Mouse (Mus musculus): ENCODE measurements around the gene Tnpo1.

The Tnpo1 gene

DNA sequence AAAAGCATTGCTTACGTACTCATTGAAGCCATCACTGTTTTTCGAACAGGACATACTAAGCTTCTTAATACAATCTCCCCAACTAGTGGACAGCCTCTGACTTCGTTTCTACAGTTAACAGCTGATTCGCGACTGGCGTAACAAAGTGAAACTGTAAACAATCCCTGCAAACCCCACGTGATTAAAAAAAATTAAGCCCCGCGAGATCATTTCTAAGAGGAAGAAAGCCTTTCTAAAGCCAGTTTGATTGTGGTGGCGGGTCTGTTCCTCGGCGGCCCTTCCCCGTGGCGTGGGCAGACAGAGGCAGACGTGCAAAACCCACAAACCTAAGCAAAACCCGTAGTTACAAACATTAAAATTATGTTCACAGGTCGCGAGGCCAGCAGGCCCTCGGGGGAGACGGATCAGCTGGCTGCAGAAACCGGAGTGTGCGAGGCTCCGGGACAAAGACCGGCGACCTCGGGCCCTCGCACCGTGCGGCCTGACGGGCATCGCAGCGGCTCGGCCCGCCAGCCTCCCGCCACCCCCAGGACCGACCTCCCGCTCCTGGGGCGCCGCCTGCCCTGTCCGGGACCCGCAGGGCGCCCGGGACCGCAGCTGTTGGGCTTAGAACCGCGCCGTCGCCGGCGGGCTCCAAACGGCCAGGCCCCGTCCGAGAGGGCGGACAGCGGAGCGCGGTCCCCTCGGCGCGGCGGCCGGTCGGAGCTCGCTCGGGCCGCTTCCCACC lies 535 bp downstream of the Tnpo1 start:
- peak; percentile 32 to 35 for DNase-seq (ENCODE audit: low spot score in 2 of 2)

DNA sequence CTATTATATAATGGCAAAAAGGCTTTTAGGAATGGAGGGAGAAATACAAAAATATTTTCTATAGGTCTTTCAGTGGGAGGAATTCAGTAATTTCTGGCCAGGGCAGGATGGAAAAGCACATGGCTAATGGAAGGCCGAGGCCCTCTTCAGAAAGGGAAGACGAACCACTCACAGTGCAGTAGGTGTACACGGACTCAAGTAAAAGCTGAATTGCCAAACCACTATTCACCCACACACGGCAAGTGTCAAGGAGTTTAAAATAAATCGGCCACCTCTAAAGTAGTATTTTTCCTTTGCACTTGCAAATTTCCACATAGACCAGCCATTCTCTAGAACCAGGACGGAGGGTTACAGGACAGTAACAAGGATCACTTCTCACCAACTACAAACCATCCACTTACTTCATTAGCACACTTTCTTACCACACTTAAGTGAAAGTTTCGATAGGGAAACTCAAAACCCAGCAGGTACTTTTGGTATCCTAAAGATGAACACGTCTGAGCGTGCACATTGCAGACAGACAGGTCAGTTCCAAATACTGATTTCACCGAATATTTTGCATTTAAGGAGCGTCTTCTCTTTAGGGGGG lies 1.2 kb downstream of the Tnpo1 start:
- no peak for DNase-seq (ENCODE audit: low spot score in 2 of 2)

DNA sequence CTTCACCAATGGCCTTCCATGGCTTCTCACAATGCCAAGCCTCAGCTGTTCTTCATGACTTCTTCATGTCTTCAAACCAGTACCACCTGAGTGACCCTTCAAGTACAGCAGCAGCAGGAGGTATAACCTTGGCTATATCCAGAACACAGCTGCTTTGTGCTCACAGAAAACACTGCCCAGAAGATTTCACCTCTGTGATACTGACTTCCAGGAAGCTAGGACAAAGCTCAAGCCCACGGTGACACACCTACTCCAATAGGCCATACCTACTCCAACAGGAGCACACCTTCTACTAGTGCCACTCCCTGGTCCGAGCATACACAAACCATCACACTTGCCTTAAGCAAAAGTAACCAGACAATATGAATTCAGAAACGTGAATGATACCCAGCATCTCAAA lies 3.4 kb downstream of the Tnpo1 start:
- DNase-seq (ENCODE audit: low spot score in 2 of 2) = no peak

DNA sequence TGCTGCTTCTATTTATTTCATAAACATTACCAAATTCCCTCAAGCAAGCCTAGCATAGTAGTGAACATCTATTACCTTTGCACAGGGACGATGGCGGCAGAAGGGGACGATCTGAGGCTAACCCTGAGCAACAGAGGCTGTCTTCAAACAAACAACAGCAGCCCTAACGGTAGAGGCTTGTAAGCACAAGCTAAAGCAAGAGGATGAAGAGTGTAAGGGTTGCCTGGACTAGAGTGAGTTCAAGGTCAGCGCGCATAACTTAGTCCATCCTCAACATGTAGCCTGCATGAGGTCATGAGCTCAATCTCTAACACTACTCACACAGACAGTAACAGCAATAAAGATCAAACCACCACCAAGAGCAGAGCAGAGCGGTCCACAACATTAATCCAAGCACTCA lies 4.9 kb downstream of the Tnpo1 start:
- no peak for DNase-seq (ENCODE audit: low spot score in 2 of 2)

DNA sequence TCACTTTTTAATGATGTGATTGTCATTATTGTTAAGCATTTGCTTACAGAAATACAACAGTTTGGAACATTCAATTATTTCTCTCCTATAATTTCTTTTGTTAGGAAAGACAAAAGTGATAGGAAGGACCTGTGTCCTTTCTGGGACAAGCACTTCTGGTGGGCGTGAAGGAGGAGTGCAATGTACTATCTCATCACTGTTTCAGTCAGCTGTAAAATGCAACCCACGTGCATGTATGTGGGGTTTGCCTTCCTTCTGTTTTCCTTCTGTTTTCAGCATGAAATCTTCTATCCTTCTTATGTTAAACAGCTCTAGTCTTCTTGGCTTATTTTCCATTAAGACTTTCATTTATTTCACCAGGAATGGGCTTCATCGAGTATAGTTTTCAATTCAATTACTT lies 5.9 kb downstream of the Tnpo1 start:
- no peak for DNase-seq (ENCODE audit: low spot score in 2 of 2)

DNA sequence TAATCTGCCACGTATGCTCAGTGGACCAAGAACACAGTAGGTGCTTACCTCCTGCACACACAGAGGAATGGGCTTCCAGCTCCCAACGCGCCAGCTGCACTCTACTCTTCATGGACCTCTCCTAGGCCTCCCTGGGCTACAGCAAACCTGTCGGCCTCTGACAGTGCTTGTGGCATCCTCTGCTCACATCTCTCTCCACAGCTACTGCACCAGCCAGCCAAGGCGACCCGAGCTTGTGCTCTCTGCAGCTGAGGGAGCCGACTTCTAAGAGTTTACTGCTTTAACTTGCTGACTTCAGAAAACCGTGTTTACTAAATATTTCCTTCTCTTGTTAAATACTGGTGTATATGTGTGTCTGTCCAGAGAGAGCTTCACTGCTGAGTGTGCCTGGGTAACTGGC lies 6.5 kb downstream of the Tnpo1 start:
- no peak for DNase-seq (ENCODE audit: low spot score in 2 of 2)

DNA sequence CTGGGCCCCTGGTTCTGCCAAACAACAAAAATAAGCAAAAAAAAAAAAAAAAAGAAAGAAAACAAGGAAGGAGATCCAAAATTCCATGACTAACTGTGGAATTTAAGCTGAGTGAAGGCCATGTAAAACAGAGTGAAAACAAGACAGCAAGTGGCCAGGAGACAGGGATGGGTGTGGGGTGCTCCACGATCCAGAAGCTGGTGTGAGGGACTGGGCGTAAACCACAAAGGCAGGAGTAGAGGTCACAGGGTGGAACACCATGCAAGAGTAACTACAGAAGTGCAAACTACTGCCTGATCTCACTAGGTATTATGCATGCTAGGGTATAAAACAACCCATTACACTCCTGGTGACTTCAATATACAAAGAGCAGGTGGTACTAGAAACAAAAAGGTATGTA lies 8.3 kb downstream of the Tnpo1 start:
- DNase-seq (ENCODE audit: low spot score in 2 of 2) = no peak

DNA sequence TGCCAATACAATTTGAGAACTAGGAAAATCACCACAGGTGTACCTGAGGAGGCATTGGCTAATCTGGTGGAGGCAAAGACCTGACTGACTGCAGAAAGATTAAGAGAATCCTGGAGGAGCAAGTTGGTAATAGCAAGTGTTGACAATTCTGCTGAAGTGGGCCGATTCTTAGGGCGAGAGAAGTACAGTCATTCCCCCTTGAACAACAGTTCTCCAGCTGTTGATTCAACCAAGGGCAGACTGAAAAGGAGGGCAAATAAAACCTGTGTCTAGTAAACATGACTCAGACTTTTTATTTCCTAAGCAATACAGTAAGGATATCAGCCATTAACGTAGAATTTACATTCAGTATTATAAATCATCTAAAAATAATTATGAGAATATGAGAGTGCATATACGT lies 10.6 kb downstream of the Tnpo1 start:
- DNase-seq (ENCODE audit: low spot score in 2 of 2) = no peak

DNA sequence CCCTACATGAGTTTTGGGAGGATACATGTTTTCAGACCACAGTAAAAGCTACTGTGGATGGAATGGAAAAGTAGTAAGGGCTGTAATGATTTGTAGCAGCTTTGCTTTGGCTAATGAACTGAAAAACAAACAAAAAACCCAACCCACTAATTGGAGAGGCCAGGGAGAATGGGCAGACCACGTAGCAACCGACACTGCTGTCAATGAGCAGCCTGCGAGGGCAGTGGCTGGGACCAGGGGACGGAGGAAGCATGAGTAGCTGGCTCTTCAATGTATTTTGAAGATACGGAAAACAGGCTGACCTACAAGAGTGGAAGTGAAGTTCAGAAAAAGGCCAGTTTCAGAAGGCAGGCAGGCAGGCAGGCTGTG lies 11.4 kb downstream of the Tnpo1 start:
- no peak for DNase-seq (ENCODE audit: low spot score in 2 of 2)

DNA sequence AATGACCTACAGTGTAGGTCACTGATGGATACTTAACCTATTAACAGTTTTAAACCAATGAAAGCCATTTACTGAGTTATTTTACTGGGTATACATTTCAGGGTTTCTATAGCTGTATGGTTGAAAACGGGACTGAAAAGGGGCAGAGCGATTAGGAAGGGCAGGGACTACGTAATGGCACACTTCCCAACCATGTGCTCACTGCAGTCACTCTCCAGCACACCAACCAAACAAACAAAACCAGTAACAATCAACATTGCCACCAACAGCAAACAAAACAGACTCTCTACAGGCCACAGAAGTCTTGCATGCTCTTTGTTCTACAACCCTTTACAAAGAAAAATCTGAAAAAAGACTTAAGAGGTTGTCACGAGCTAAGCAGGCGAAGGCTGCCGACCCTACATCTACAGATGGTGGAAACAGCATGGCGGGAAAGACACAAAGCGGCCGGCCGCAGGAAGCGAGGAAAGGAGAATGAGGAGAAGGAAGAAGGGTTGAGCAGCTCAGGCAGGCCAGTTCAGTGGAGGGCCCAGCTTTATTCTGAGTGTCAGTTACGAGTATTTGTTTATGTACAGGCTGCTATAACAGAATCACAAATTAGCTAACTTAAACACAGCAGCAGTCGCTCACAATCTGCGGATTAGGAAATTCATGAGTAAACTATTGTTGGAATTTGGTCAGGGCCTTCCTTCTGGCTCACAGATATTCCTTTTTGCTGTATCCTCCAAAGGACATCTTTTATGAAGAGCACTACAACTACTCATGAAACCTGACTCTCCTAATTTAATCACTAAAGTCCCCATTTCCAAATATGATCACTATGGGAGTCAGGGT lies 12.0 kb downstream of the Tnpo1 start:
- no peak for DNase-seq (ENCODE audit: low spot score in 2 of 2)

DNA sequence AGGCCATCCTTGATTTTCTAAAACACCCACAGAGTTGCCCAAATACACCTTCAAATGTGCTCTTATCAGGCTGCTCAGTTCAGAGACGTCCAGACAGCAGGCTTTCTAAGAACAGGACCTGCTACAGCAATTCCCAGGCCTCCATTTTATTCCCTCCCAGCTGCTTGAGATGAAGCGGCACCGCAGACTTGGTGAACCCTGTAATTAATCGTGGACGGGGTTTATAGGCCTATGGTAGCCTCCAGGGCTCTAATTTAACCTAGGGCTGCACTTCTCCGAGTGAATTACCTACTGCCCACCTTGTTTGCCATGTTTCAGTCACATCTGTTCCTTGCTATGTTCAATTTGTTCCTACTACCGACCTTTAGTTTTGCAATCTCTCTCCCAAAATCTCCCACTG lies 13.0 kb downstream of the Tnpo1 start:
- no peak for DNase-seq (ENCODE audit: low spot score in 2 of 2)

DNA sequence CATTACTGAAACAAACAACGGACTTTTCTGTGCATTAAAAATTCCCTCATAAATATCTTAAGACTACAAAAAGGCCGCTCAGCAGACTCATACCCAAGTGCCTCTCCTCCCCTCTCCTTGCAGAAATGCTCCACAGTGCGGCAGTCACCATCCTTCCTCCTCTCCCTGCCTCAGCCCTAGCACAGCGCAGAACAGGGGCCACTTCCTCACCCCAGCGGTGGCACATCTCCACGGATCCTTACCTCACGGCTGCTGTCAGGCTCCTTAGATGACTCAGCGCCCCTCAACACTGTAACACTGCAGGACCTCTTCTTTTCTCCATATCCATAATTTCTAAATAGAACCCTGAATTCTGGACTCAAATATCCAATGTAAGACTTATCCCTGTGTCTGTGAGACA lies 13.6 kb downstream of the Tnpo1 start:
- no peak for DNase-seq (ENCODE audit: low spot score in 2 of 2)

DNA sequence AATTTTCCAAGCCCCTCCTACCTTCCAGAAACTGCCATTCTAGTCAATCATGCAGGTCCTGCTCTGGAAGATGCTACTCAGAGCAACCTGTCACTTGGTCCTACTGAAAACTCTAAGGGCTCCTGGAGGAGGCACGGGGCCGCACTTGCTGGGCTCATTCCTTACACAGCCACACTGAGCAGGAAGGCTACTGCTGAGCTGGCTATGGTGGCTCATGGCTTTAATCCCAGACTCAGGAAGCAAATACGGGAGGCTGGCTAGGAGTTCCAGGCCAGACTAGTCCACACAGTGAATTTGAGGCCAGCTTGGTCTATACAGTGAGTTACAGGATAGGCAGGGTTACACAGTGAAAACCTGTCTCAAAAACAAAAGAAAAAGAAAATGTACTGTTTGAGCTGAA lies 15.4 kb downstream of the Tnpo1 start:
- no peak for DNase-seq (ENCODE audit: low spot score in 2 of 2)

DNA sequence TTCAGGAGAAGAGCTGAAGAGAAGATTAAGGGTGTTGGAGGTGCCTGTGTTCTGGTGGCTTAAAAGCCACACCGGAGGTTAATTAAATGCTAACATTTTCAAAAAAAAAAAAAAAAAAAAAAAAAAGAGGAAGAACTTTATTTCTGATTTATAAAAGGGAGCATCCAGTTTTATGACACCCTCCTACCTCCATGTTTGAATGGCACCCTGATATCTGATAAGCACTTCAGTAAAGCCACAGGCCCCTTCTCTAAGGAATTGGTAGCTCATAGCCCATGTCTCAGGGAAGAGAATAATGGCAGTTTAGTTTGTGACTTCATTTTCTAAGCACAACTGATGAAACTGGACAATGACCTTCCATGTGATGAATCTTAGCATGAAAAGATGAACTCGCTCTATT lies 21.6 kb downstream of the Tnpo1 start:
- no peak for DNase-seq (ENCODE audit: low spot score in 2 of 2)

DNA sequence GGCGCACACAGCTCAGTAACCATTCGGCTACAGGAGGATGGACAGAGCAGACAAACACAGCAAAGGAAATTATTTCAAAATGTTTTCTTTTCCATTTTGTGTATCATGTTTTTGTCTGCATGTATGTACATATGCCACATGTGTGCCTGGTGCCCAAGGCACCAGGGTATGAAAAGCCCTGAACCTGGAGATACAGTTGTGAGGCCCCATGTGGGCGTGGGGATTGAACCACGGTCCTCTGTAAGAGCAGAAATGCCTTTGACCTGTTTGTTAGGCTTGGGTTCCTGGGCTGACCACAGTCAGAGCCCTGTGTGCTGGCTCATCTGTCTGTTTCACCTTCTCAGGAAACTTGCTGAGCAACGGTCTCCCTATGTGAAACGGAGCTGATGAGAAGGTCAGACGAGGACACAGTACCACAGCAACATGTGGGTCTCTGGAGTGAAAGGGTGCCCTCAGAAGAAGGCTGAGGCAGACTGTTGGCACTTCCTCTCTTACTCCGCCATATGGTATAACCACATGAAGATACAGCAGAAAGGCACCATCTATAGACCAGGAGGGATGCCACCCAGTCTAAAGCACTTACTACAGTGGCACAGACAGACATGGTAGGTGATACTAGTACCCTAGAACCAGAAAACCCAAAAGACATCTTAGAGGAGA lies 23.7 kb downstream of the Tnpo1 start:
- peak; percentile 17 to 32 for DNase-seq (ENCODE audit: low spot score in 2 of 2)

DNA sequence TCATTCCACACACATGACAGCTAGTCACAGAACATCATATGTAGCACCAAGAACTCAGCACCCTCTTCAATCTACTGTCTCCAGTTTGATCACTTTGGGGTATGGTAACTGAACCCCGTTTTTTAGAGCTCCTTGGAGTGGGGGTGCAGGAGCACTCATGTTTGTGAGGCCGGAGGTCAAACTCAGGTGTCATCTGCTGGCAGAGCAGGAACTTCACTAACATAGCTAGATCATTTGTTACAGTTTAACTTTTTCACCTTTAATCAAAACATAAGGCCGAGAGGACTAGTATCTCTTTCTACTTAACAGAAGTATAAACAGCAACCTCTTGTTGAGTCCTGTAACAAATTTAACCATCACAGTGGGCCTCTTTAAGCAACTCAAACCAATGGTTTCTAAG lies 26.6 kb downstream of the Tnpo1 start:
- DNase-seq (ENCODE audit: low spot score in 2 of 2) = no peak

DNA sequence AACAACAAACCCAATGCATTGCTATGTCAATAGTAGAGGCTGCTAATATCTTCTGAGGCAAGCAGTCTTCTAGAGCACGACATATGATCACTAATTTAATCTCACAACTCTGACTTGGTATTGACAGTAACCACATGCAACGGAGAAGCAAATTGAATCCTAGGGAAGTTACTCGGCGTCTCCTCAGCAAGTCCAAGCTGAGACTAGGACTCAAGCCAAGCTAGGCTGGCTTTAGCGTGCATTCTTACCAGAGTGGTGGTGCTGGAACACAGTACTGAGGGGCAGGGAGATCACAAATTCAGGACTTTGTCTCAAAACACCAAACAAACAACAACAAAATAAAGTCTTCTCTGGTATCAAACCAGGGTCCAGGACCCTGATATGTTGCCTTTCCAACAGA lies 28.6 kb downstream of the Tnpo1 start:
- DNase-seq (ENCODE audit: low spot score in 2 of 2) = no peak

DNA sequence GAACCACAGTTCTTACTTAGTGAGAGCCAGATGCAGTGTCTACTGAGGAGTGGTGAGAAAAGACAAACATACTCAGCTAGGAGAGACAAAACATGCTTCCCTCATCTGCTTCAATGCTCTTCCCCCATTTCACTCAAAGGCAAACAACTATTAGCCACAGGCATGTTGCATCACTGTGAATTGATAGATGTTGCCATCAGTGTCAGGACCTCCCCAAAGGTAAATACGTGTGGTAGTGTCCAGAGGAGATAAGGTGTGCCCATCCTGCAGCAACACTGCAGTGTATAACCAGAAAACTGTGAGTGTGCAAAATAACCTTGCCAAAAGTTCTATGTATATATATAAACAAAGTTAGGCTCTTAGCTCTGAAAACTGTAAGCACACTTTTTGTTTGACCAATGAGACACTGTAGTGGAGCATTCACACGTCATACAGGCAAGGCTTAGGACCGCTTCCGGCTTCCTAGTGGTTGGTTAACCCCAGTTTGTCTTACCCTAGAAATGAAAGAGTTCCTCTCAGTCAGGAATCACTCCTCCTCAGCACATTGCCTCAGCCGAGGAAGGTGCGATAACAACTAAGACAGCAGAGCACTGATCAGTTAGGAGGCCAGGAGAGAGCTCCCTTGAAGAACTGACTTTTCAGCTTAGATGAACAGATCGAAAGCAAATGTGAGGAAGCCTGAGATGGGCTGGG lies 29.6 kb downstream of the Tnpo1 start:
- DNase-seq (ENCODE audit: low spot score in 2 of 2) = no peak

DNA sequence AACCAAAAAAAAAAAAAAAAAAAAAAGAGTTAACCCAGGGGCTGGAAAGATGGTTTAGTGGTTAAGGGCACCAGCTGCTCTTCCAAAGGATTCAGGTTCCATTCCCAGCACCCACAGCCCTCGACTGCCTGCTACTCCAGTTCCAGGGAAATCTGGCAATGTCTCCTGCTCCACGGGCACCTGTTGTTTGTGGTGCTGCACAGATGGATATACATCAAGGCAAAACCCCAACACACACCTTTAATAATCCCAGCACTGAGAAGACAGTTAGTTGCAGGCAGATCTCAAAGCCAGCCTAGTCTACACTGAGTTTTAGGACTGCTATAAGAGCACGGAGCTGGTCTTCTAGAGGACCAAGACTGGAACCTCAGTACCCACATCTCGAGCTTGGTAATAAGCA lies 30.2 kb downstream of the Tnpo1 start:
- DNase-seq (ENCODE audit: low spot score in 2 of 2) = no peak

DNA sequence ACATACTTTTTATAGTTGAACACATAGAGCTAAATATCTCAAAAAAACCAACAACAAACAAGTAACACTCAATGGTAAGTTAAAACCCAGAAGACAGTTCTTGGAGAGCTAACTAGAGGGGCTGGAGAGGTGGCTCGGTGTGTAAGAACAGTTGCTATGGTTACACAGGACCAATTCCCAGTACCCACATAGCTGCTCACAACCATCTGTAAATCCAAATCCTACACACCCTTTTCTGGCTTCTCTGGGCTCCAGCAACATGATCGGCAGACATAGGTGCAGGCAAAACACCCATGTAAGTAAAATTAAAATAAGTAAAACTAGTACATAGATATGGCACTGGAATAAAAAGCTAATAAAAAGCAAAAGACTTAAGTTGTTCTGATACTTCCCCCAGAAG lies 31.3 kb downstream of the Tnpo1 start:
- no peak for DNase-seq (ENCODE audit: low spot score in 2 of 2)

DNA sequence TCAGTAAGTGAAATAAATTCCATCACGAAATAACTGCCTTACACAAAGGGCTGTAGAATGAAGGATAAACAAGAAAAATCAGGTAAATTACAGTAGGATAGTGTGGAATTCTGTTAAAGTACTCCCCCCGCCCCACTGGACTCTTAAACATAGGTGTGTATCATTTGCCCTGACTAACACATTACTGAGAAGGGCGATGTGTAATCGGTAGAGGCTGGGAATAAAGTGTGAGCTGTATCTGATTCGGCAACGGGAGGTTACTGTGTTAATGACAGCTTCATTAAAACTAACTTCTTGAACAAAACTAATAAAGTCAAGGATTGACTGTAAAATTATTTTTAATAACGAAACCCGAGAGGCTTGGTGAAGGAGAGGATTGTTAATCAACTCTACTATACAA lies 34.7 kb downstream of the Tnpo1 start:
- DNase-seq (ENCODE audit: low spot score in 2 of 2) = no peak

DNA sequence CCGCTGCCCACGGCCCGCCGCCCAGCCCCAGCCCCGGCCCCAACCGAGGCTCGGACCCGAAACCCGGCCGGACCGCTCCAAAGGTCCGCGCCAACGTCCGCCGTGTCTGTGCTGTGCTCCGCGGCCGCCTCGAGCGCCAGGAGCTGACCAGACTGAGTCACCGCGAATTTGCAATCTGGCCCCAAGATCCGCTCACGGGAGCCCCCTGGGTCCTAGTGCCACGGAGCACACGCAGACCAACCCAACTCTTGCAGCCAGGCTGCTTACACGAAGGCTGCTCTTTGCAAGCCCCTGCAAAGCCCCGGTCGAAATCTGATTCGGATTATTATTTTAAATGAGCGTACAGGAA lies 35.3 kb downstream of the Tnpo1 start:
- peak; percentile 64 to 67 for DNase-seq (ENCODE audit: low spot score in 2 of 2)

Measured in thymus, postnatal 10 days (tissue).